Mouse (Mus musculus): Measurements from ENCODE around the gene Akap17b.

DNA sequence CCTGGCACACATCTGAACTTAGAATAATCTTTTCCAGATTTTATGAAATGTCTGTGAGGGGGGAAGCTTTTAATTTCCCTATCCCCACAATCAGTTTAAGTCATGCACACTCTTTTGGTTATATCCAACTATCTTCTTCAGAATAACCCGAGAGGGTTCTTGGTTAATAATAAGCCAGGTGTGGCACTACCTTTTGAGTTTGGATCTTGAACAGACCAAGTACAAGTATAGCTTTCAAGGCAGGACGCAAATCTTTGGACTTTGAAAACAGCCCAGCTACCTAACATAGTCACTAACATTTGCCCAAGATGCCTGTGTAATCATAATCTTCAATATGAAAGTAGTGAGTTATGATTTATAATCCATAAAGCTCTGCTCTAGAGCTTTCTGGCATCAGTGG lies 42.3 kb downstream of the Akap17b start:
- no peak for TF ChIP-seq GATA1 (IDR thresholded peaks at IDR 0.05; ENCODE audit: borderline replicate concordance, low read length)
- no peak for TF ChIP-seq FLI1 (IDR thresholded peaks at IDR 0.05; ENCODE audit: low read length)
